Mouse (Mus musculus) lung, postnatal 0 days (tissue): ENCODE results near the gene B3gat1.

Experiments
- CTCF ChIP-seq: IDR thresholded peaks from 2 replicates; pipeline ENCODE4 v1.5.1; 2016; ENCODE audit warnings: antibody characterized with exemption, mild to moderate bottlenecking
- EP300 ChIP-seq: IDR thresholded peaks from 2 replicates; pipeline ENCODE4 v1.6.1; 2016; ENCODE audit warnings: antibody characterized with exemption, mild to moderate bottlenecking, control low read depth

- TF ChIP-seq CTCF, result no peak
- TF ChIP-seq EP300, result no peak
Observed at GRCm38 (mm10) chr9:26695178-26695577, 38.4 kb upstream of the B3gat1 start.
